Mouse (Mus musculus): ENCODE data around the gene Derl3.

- TF ChIP-seq CTCF (IDR thresholded peaks at IDR 0.05; ENCODE audit: extremely low read depth, insufficient read depth, low read length) (no peak), POLR2A (IDR thresholded peaks at IDR 0.05; ENCODE audit: extremely low read depth, insufficient read depth, low read length) (no peak)
Observed at GRCm38 (mm10) chr10:75906882-75907281, 13.7 kb downstream of the Derl3 start.
